Mouse (Mus musculus) MEL (cell line): ENCODE data around the gene Gadd45a. TPM values are rescaled to one million over a fixed set of nuclear protein-coding genes. Genes with fewer than 3 reads are reported as not detected.
A peak's percentile ranks its signal among the peaks of the same experiment; 100 is the strongest.

ENCODE experiments used
- DNase-seq: peaks from one replicate; pipeline ENCODE4 v3.0.0; 2011; ENCODE audit warnings: low read depth, low spot score
- H3K27ac ChIP-seq: 2 replicates; pipeline ENCODE4 v1.5.1; 2012; ENCODE audit warnings: low read depth, mild to moderate bottlenecking, control low read depth, low read length, moderate library complexity; ENCODE audit not compliant: control insufficient read depth
- H3K27me3 ChIP-seq, 2 experiments: fragments of 150-350 bp in 1 of 2; sonication (generic) in 1 of 2; 2 replicates each; pipeline ENCODE4 v1.6.1; 2012; ENCODE audit warnings: low read length in 2 of 2, mild to moderate bottlenecking in 2 of 2, improper control_type of control experiment in 1 of 2, moderate library complexity in 1 of 2; ENCODE audit not compliant: insufficient read depth in 2 of 2, control insufficient read depth in 1 of 2
- H3K36me3 ChIP-seq, 2 experiments: 2 replicates each; pipeline ENCODE4 v1.6.1; 2012 to 2014; ENCODE audit warnings: low read length in 2 of 2, improper control_type of control experiment in 1 of 2, inconsistent platforms in 1 of 2, mild to moderate bottlenecking in 1 of 2; ENCODE audit not compliant: insufficient read depth in 2 of 2, control insufficient read depth in 1 of 2
- H3K4me1 ChIP-seq, 2 experiments: fragments of 150-350 bp in 1 of 2; sonication (generic) in 1 of 2; 2 replicates each; pipeline ENCODE4 v1.6.1; 2012; ENCODE audit warnings: low read length in 2 of 2, improper control_type of control experiment in 1 of 2, mild to moderate bottlenecking in 1 of 2; ENCODE audit not compliant: insufficient read depth in 2 of 2, control insufficient read depth in 1 of 2
- H3K4me3 ChIP-seq, 2 experiments: fragments of 150-350 bp in 1 of 2; sonication (generic) in 1 of 2; 2 replicates each; pipeline ENCODE4 v1.5.1; 2012; ENCODE audit warnings: low read depth in 2 of 2, low read length in 2 of 2, mild to moderate bottlenecking in 2 of 2, moderate library complexity in 2 of 2, control low read depth in 1 of 2, improper control_type of control experiment in 1 of 2; ENCODE audit not compliant: control insufficient read depth in 1 of 2, insufficient read depth in 1 of 2
- H3K79me2 ChIP-seq: 2 replicates; pipeline ENCODE4 v1.6.1; 2012; ENCODE audit warnings: mild to moderate bottlenecking, low read length, moderate library complexity; ENCODE audit not compliant: control insufficient read depth, poor library complexity, insufficient read depth
- H3K9ac ChIP-seq: 2 replicates; pipeline ENCODE4 v1.6.1; 2012; ENCODE audit warnings: low read depth, mild to moderate bottlenecking, control low read depth, low read length, moderate library complexity; ENCODE audit not compliant: control insufficient read depth, poor library complexity, severe bottlenecking
- H3K9me3 ChIP-seq: fragments of 150-350 bp; sonication (generic); replicated peaks from 2 replicates; pipeline ENCODE4 v1.6.1; 2012; ENCODE audit warnings: mild to moderate bottlenecking, low read length, improper control_type of control experiment, moderate library complexity; ENCODE audit not compliant: insufficient read depth
- BHLHE40 ChIP-seq: IDR thresholded peaks from 2 replicates; pipeline ENCODE4 v1.6.1; 2012; ENCODE audit warnings: low read depth, mild to moderate bottlenecking, inconsistent platforms, low read length, improper control_type of control experiment, borderline replicate concordance
- CHD1 ChIP-seq: IDR thresholded peaks from 2 replicates; pipeline ENCODE4 v1.6.1; 2012; ENCODE audit warnings: low read depth, mild to moderate bottlenecking, inconsistent platforms, low read length, improper control_type of control experiment
- CHD2 ChIP-seq: IDR thresholded peaks from 2 replicates; pipeline ENCODE4 v1.6.1; 2011; ENCODE audit warnings: low read length, improper control_type of control experiment
- ELF1 ChIP-seq: IDR thresholded peaks from 2 replicates; pipeline ENCODE4 v1.6.1; 2014; ENCODE audit warnings: low read depth, mild to moderate bottlenecking, inconsistent platforms, low read length, improper control_type of control experiment, moderate library complexity
- EP300 ChIP-seq, 2 experiments: IDR thresholded peaks; 2 replicates each; pipeline ENCODE4 v1.6.1; 2011; ENCODE audit warnings: improper control_type of control experiment in 2 of 2, low read length in 2 of 2, low read depth in 1 of 2, mild to moderate bottlenecking in 1 of 2
- ETS1 ChIP-seq: IDR thresholded peaks from 2 replicates; pipeline ENCODE4 v1.6.1; 2012; ENCODE audit warnings: low read depth, mild to moderate bottlenecking, inconsistent platforms, low read length, improper control_type of control experiment, moderate library complexity
- GABPA ChIP-seq: IDR thresholded peaks from 2 replicates; pipeline ENCODE4 v1.6.1; 2012; ENCODE audit warnings: low read depth, mild to moderate bottlenecking, inconsistent platforms, low read length, improper control_type of control experiment, moderate library complexity
- GATA1 ChIP-seq: IDR thresholded peaks from 2 replicates; pipeline ENCODE4 v1.6.1; 2011; ENCODE audit warnings: low read depth, low read length, improper control_type of control experiment
- HCFC1 ChIP-seq: IDR thresholded peaks from 2 replicates; pipeline ENCODE4 v1.6.1; 2012; ENCODE audit warnings: low read depth, mild to moderate bottlenecking, inconsistent platforms, low read length, improper control_type of control experiment, moderate library complexity
- JUND ChIP-seq: IDR thresholded peaks from 2 replicates; pipeline ENCODE4 v1.6.1; 2011; ENCODE audit warnings: low read depth, mild to moderate bottlenecking, improper control_type of control experiment, low read length
- KAT2A ChIP-seq: conservative IDR thresholded peaks from 2 replicates; pipeline ENCODE4 v1.6.1; 2012; ENCODE audit warnings: low read depth, low read length, improper control_type of control experiment, inconsistent platforms
- MAX ChIP-seq: IDR thresholded peaks from 2 replicates; pipeline ENCODE4 v1.6.1; 2011; ENCODE audit warnings: low read length, improper control_type of control experiment
- MAZ ChIP-seq: IDR thresholded peaks from 2 replicates; pipeline ENCODE4 v1.6.1; 2012; ENCODE audit warnings: low read depth, mild to moderate bottlenecking, inconsistent platforms, low read length, improper control_type of control experiment
- MXI1 ChIP-seq: IDR thresholded peaks from 2 replicates; pipeline ENCODE4 v1.6.1; 2011; ENCODE audit warnings: mild to moderate bottlenecking, low read depth, low read length, improper control_type of control experiment
- MYC ChIP-seq: IDR thresholded peaks from 2 replicates; pipeline ENCODE4 v1.6.1; 2011; ENCODE audit warnings: low read depth, mild to moderate bottlenecking, low read length, improper control_type of control experiment, moderate library complexity
- NELFE ChIP-seq: IDR thresholded peaks from 2 replicates; pipeline ENCODE4 v1.6.1; 2011; ENCODE audit warnings: low read depth, low read length, improper control_type of control experiment
- NRF1 ChIP-seq: IDR thresholded peaks from 2 replicates; pipeline ENCODE4 v1.6.1; 2014; ENCODE audit warnings: low read depth, mild to moderate bottlenecking, inconsistent platforms, low read length, improper control_type of control experiment, moderate library complexity; ENCODE audit not compliant: poor library complexity, insufficient read depth, severe bottlenecking
- POLR2A ChIP-seq, 2 experiments: IDR thresholded peaks; 2 replicates each; pipeline ENCODE4 v1.6.1; 2011 to 2012; ENCODE audit warnings: low read length in 2 of 2, mild to moderate bottlenecking in 2 of 2, control low read depth in 1 of 2, improper control_type of control experiment in 1 of 2, low read depth in 1 of 2, moderate library complexity in 1 of 2; ENCODE audit not compliant: control insufficient read depth in 1 of 2, insufficient read depth in 1 of 2, poor library complexity in 1 of 2
- POLR2AphosphoS5 ChIP-seq: IDR thresholded peaks from 2 replicates; pipeline ENCODE4 v1.6.1; 2012; ENCODE audit warnings: low read depth, borderline replicate concordance, mild to moderate bottlenecking, inconsistent platforms, low read length, moderate library complexity, mixed read lengths
- RCOR1 ChIP-seq: IDR thresholded peaks from 2 replicates; pipeline ENCODE4 v1.6.1; 2012; ENCODE audit warnings: low read depth, mild to moderate bottlenecking, inconsistent platforms, low read length, improper control_type of control experiment
- SIN3A ChIP-seq: IDR thresholded peaks from 2 replicates; pipeline ENCODE4 v1.6.1; 2012; ENCODE audit warnings: low read length, improper control_type of control experiment, inconsistent platforms
- SMC3 ChIP-seq: IDR thresholded peaks from 2 replicates; pipeline ENCODE4 v1.6.1; 2011; ENCODE audit warnings: low read depth, low read length, improper control_type of control experiment
- TAL1 ChIP-seq: IDR thresholded peaks from 2 replicates; pipeline ENCODE4 v1.6.1; 2012; ENCODE audit warnings: mild to moderate bottlenecking, inconsistent platforms, low read length, moderate library complexity, mixed read lengths
- TCF12 ChIP-seq: IDR thresholded peaks from 2 replicates; pipeline ENCODE4 v1.6.1; 2014; ENCODE audit warnings: low read depth, mild to moderate bottlenecking, inconsistent platforms, low read length, improper control_type of control experiment, moderate library complexity
- USF1 ChIP-seq: IDR thresholded peaks from 2 replicates; pipeline ENCODE4 v1.6.1; 2014; ENCODE audit warnings: low read depth, mild to moderate bottlenecking, inconsistent platforms, low read length, improper control_type of control experiment, moderate library complexity
- USF2 ChIP-seq, 2 experiments: IDR thresholded peaks; 2 replicates each; pipeline ENCODE4 v1.6.1; 2011 to 2012; ENCODE audit warnings: improper control_type of control experiment in 2 of 2, low read length in 2 of 2, borderline replicate concordance in 1 of 2, inconsistent platforms in 1 of 2, low read depth in 1 of 2, mild to moderate bottlenecking in 1 of 2; ENCODE audit not compliant: insufficient read depth in 1 of 2
- ZC3H11A ChIP-seq: IDR thresholded peaks from 2 replicates; pipeline ENCODE4 v1.6.1; 2012; ENCODE audit warnings: low read depth, mild to moderate bottlenecking, inconsistent platforms, low read length, improper control_type of control experiment
- ZKSCAN1 ChIP-seq: IDR thresholded peaks from 2 replicates; pipeline ENCODE4 v1.6.1; 2012; ENCODE audit warnings: low read depth, mild to moderate bottlenecking, inconsistent platforms, low read length, improper control_type of control experiment, moderate library complexity
- ZMIZ1 ChIP-seq: IDR thresholded peaks from 2 replicates; pipeline ENCODE4 v1.6.1; 2012; ENCODE audit warnings: low read depth, mild to moderate bottlenecking, inconsistent platforms, low read length, improper control_type of control experiment, moderate library complexity
- ZNF384 ChIP-seq: IDR thresholded peaks from 2 replicates; pipeline ENCODE4 v1.6.1; 2012; ENCODE audit warnings: low read depth, mild to moderate bottlenecking, inconsistent platforms, low read length, improper control_type of control experiment
- polyA plus RNA-seq, 2 experiments: library from polyadenylated mRNA; stranded (reverse) in 1 of 2; unstranded in 1 of 2; fragments of >175 nt in 1 of 2; fragments of >200 nt in 1 of 2; gene quantifications; 2 replicates each; pipeline versions ENCODE4 v1.2.1 to v1.2.4; 2012; ENCODE audit warnings: low replicate concordance in 2 of 2, low read depth in 1 of 2; ENCODE audit not compliant: insufficient read length in 2 of 2, insufficient read depth in 1 of 2, missing spikeins in 1 of 2
- total RNA-seq: library from RNA; depleted of rRNA; stranded (reverse); fragments of 300-350 nt; gene quantifications from 2 replicates; pipeline ENCODE4 v1.2.3, GENCODE M21; 2012

Gene Gadd45a
- total and polyA plus RNA-seq, 3 experiments: 18.1 to 37.4 TPM; not detected in 1

DNA sequence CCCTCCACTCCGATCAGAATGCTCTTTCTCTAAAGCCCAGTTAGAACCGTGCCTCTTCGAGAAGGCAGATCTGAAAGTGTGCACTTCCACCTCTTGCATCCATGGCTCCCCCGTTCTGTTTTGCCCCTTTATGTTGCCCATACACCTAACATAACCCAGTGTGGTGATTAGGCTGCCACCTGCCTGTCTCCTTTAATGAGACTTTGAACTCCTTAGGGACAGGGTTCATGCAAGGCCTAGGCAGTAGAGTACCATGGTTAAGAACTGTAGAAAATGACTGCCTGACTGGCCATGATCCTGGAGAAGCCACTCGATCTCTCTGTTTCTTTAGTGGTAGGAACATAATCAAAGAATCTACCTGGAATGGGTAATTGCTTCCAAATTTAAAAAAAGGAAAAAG lies 20.3 kb upstream of the Gadd45a start:
- Histone ChIP-seq H3K4me3 (peak overlapping the region; percentile 20 to 58), H3K9me3 (no peaks in the 10 kb centered on the region), H3K79me2 (no peaks in the 10 kb centered on the region), H3K27me3 (no peaks in the 10 kb centered on the region), H3K4me1 (peaks cover 11 to 16% of the 10 kb centered on the region in 2 experiments), H3K36me3 (peaks cover 0 to 25% of the 10 kb centered on the region in 2 experiments; a peak in 2 of 4 replicates), H3K9ac (peak overlapping the region; percentile 52), H3K27ac (peak overlapping the region; percentile 84)
- no peak for DNase-seq
- TF ChIP-seq ZMIZ1 (no peak), HCFC1 (no peak), KAT2A (no peak), MAZ (no peak), ZKSCAN1 (no peak), SIN3A (no peak), ZC3H11A (no peak), MXI1 (no peak), ETS1 (no peak), MAX (no peak), EP300 (IDR thresholded peaks at IDR 0.05; ENCODE audit: low read depth in 1 of 2, low read length in 2 of 2) (no peak)

DNA sequence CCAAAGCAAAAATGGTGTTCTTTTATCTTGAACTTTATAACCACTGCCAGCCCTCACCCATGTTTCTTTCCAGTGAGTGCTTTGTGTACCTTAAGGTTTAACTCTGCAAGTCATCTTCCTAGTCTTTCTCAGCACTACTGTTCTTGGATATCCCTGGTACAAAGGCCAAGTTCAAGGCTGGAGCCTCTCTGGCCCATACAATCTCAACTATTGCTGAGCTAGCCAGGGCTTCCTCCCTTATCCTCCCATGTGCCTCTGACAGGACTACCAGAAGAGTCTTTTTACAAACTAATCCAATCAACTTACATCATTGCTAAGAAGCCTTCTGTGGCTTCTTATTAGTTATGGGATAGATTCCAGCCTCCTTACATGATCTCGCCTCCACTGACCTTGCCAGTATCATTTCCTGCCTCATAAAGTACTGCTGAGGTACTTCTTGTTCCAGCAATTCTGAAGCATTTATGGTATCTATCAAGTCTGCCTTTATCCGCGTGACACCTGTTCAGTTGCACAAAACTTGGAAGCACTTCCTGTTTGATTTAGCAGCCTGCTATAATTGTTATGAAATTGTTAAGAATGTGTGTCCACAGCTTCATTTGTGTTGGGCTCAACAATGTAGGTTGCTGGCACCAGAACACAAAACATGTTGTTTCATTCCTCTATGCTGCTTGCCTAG lies 19.8 kb upstream of the Gadd45a start:
- peak overlapping the region; percentile 84 for H3K27ac ChIP-seq
- TF ChIP-seq EP300 (IDR thresholded peaks at IDR 0.05; ENCODE audit: low read depth in 1 of 2, low read length in 2 of 2): peak; percentile 29 to 67; a peak in 3 of 4 replicates
- no peak for TF ChIP-seq USF2 (IDR thresholded peaks at IDR 0.05; ENCODE audit: borderline replicate concordance in 1 of 2, insufficient read depth in 1 of 2, low read depth in 1 of 2, low read length in 2 of 2)
- TF ChIP-seq KAT2A: no peak
- no peak for TF ChIP-seq ZNF384
- no peak for TF ChIP-seq CHD1
- peak; percentile 70 for TF ChIP-seq MXI1
- TF ChIP-seq GATA1: peak; percentile 46; the same call in 1 of the 2 replicates
- TF ChIP-seq POLR2AphosphoS5: no peak
- TF ChIP-seq MYC: no peak
- TF ChIP-seq POLR2A (IDR thresholded peaks at IDR 0.05; ENCODE audit: control insufficient read depth in 1 of 2, insufficient read depth in 1 of 2, low read depth in 1 of 2, low read length in 2 of 2, poor library complexity in 1 of 2): no peak
- TF ChIP-seq SMC3: no peak
- TF ChIP-seq RCOR1: no peak
- no peak for TF ChIP-seq NRF1
- TF ChIP-seq MAZ: no peak
- TF ChIP-seq ZMIZ1: no peak
- no peak for TF ChIP-seq SIN3A
- TF ChIP-seq NELFE: no peak
- no peak for TF ChIP-seq USF1
- no peak for TF ChIP-seq BHLHE40
- TF ChIP-seq GABPA: no peak
- no peak for TF ChIP-seq CHD2
- TF ChIP-seq ELF1: no peak
- TF ChIP-seq TAL1: peak; percentile 54
- TF ChIP-seq JUND: no peak
- TF ChIP-seq TCF12: peak; percentile 23; the same call in 1 of the 2 replicates

More for the DNA sequence above, 19.8 kb upstream of the Gadd45a start:
- Histone ChIP-seq H3K36me3 (peaks cover 0 to 25% of the 10 kb centered on the region in 2 experiments; a peak in 2 of 4 replicates), H3K4me3 (peak overlapping the region; percentile 20 to 58), H3K9ac (peak overlapping the region; percentile 52), H3K9me3 (no peaks in the 10 kb centered on the region), H3K79me2 (no peaks in the 10 kb centered on the region), H3K27me3 (no peaks in the 10 kb centered on the region), H3K4me1 (peaks cover 11 to 16% of the 10 kb centered on the region in 2 experiments)
- peak; percentile 60 for DNase-seq
